Mouse (Mus musculus) frontal cortex, postnatal 36 days (tissue): ENCODE measurements around the gene Copg1.
"Not testable (repeated sequence)": the region's sequence is repeated elsewhere in the genome, so short reads cannot be mapped to it uniquely, and the experiment has no call there.

Source experiments
- DNase-seq, 2 experiments: peaks; one replicate each; pipeline ENCODE4 v3.0.0; 2022; ENCODE audit warnings: low spot score in 2 of 2

Gene Copg1

DNA sequence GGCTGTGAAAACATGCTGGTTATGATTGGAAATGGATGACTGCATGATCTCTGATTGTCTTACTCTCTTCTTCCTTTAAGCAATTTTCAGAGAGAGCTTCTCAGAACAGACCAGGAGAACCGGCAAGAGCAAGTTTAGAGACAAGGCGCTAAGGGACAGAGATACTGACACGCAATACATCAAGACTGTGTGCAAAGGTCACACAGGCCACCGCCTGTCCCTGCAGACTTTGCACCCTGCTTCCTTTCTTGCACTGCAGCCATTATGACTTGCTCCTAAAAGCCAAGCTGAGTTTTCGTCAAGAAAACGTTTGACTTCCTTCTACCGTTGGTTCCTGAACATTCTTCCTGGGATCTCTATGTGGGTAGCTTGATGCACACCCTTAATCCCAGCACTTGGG, 12.1 kb upstream of the Copg1 start:
- no peak for DNase-seq

DNA sequence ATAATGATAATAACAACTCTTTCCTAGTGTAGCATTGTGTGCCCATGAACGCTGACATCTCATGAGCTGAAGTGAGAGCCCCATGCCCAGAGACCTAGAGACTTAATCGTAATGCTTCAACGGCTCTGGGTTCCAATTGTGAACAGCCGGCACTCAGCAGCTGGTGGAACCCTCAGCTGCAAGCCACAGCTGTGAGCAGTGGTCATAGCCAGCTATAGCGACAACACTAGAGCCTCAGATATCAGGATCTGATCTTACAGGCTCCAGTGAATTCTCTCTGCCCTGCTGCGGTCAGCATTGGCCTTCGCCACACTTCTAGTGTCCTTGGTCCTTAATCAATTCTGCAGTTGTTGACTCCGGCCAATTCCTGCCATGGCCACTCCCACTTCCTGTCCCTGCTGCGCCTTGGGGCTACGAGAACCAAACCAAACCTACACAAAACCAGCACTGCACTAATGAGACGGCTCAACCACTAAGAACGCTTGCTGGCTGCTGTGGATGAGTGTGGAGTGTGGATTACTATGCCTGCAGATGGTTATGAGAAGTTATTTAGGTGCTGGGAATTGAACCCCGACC, 11.5 kb upstream of the Copg1 start:
- no peak for DNase-seq

GRCm38 (mm10) chr6:87879010-87879409, 8.6 kb upstream of the Copg1 start:
- no peak for DNase-seq

GRCm38 (mm10) chr6:87879628-87880027, 8.0 kb upstream of the Copg1 start:
- DNase-seq: no peak

DNA sequence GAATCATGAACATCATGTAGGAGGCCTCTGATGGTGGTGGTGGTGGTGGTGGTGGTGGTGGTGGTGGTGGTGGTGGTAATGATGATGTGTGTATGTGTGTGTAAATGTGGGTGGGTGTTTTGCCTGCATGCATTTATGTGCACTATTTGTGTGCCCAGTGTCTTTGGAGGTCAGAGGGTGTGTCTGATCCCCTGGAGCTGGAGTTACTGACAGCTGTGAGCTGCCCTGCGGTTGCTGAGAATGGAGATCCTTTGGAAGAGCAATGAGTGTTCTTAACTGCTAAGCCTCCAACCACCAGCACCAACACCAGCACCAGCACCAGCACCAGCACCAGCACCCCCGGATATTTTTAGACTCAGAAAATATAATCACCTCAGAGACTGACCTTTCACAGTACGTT, 5.4 kb upstream of the Copg1 start:
- DNase-seq: no peak

DNA sequence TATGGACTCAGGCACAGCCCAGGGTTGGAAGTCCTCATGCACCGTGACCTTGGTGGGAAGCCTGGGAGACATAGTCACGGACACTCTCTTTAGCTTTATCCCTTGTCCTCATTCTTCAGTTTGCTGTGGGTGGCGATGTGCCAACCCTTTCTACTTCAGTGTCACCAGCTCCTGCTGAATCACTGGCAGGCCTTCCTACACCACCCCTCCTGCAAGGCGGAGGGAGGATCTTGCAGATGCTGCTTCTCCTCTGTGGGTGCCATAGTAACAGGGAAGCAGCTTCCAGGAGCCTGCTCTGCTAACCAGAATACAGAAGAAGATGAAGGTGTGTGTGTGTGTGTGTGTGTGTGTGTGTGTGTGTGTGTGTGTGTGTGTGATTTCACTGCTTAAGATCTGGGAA, 4.8 kb upstream of the Copg1 start:
- DNase-seq: peak; percentile 82 to 86

DNA sequence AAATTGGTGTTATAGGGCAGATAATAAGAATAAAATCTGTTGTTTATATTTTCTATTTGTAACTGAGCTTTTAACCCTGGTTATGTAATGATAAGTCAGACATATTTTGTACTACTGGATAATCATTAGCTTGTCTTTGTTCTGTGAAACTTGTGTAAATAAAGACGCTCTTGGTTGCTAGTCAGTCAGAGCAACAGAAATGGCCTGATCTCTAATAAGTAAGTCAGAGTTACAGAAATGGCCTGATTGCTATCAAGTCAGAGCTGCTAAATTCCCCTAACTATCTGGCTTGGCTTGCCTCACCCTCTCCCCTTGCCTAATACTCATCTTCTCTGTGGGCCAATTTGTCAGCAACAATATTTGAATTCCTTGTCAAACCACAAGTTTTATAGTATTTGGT, 893 bp upstream of the Copg1 start:
- no peak for DNase-seq

DNA sequence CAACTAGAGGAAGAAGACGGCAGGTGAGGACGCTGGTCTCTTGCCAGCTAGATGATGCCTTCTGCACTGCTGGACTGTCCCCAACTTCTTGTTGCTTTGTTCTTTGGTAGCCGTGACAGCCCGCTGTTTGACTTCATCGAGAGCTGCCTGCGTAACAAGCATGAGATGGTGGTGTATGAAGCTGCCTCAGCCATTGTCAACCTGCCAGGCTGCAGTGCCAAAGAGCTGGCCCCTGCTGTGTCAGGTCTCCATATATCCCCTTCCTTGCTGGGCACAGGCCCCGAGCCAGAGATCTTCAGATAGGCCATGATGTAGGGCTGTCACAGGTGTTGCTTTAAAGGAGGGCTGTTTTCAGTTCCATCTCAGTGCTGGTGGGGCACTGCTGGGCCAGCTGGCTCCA, 6.3 kb downstream of the Copg1 start:
- DNase-seq: no peak

DNA sequence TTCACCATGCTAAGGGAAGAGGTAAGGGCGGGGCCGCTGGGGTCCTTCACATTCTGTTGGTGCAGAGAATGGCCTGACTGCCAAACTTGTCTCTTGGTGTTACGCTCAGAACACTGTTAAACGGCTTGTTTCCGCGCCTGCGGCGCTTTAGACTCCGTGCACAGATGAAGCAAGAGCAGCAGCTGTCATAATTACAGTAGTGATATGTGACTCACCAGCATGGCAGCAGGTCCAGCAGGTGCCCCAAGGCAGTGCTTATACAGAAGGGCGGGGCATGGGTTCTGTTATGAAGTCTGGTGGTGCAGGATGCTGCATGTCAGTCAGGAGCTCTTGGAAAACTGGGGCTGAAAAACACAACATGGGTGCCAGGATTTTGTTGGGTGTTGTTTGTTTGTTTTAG, 10.4 kb downstream of the Copg1 start:
- no peak for DNase-seq

GRCm38 (mm10) chr6:87906632-87907031, 19.0 kb downstream of the Copg1 start:
- no peak for DNase-seq

GRCm38 (mm10) chr6:87909181-87909580, 21.6 kb downstream of the Copg1 start:
- DNase-seq: no peak

DNA sequence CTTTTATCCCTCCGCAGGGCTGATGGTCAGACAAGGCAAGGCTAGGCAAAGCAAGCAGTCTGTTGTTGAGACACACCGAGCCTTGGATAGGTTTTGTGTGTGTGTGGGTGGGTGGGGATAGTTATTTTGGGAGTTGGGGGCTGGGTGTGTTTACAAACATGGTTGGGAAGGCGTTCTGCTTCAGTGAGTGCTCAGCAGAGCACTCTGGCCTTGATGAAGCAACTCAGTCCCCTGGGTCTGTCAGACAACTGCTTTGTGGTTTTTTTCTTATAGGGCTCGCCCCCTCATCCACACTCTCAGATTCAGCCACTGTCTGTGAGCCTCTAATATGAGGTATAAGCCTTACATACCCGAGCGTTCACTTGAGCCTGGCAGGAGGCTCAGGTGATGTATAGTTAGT, 23.9 kb downstream of the Copg1 start:
- DNase-seq: no peak

GRCm38 (mm10) chr6:87913661-87914325, 26.2 kb downstream of the Copg1 start, which contains the start of gene Hmces:
Gene Hmces, plus strand, starts transcription at chr6:87913935.
- peak; percentile 49 to 55 for DNase-seq

DNA sequence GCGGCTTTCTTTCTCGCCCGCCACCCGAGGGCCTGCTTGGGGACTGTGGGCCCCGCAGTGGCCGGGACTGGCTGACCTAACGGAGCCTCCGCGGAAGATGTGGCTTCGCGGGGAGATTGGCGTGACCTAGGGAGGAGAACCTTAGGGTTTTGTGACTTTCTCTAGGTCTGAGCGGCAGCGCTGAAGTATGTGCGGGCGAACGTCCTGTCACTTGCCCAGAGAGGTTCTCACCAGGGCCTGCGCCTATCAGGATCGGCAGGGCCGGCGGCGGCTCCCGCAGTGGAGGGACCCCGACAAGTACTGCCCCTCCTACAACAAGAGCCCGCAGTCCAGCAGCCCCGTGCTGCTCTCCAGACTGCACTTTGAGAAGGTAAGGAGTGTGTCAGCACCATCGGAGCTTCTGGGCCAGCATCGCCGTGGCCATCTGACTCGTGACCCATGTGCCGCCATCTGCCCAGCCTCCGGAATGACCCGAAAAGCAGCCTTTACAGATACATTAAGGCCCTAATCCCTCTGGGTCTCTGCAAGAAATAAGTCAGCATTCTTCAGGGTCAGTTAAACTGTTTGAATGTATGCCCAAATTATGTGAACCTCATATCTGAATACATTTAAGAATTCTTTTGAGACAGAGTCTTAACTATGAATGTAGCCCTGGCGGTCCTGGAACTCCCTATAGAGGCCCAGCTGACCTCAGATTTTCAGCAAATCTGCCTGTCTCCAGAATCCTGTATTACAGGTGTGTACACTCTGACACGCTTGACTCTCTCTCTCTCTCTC, 26.9 kb downstream of the Copg1 start:
- peak in 1 of 2 experiments; percentile 25 for DNase-seq

- DNase-seq: no peak
Observed at GRCm38 (mm10) chr6:87915939-87916338, 28.3 kb downstream of the Copg1 start.

DNA sequence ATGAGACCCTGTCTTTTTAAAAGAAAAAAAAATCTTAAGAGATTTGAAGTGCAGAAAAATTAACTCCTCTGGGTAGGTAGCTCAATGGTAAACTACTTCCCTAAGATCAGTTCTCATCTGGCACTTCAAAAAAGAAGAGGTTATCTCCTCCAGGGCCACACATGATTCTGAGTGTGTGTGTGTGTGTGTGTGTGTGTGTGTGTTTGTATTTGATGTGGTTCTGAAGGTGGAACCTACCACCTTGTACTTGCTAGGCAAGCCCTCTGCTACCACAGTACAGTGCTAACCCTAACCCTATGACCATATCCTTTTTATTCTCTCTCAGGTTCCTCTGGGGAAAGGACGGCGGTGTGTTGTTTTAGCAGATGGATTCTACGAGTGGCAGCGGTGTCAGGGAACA, 33.6 kb downstream of the Copg1 start:
- DNase-seq: no peak

GRCm38 (mm10) chr6:87923624-87924023, 36.0 kb downstream of the Copg1 start:
- no peak for DNase-seq

GRCm38 (mm10) chr6:87935037-87935436, 47.4 kb downstream of the Copg1 start:
- DNase-seq: no peak

GRCm38 (mm10) chr6:87937178-87937788, 49.7 kb downstream of the Copg1 start:
- no peak for DNase-seq

DNA sequence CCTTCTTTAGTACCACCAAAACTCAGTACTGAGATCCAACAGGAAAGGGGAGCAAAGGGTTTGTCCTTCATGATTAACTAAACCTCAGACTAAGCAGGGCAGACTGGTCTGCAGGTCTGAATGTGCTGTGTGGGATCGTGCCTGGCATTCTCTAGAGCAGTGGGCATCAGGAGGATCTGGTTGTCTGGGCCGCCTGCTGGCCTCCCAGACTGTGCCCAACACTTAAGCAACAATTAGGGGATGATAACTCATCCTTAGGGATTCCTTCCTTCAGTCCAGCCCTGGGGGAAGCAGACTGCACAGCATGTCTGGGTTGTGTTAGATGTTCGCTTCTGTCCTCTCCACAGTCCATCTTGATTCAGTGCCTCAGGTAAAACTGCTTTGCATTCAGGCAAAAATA, 51.3 kb downstream of the Copg1 start:
- DNase-seq: no peak

- no peak for DNase-seq
Observed at GRCm38 (mm10) chr6:87942179-87942578, 54.6 kb downstream of the Copg1 start.

GRCm38 (mm10) chr6:87962457-87962856, 74.8 kb downstream of the Copg1 start:
- DNase-seq: not testable (repeated sequence)
